Comparison of ENCODE assay signal across 11 mouse cellular contexts in the genomic region with DNA sequence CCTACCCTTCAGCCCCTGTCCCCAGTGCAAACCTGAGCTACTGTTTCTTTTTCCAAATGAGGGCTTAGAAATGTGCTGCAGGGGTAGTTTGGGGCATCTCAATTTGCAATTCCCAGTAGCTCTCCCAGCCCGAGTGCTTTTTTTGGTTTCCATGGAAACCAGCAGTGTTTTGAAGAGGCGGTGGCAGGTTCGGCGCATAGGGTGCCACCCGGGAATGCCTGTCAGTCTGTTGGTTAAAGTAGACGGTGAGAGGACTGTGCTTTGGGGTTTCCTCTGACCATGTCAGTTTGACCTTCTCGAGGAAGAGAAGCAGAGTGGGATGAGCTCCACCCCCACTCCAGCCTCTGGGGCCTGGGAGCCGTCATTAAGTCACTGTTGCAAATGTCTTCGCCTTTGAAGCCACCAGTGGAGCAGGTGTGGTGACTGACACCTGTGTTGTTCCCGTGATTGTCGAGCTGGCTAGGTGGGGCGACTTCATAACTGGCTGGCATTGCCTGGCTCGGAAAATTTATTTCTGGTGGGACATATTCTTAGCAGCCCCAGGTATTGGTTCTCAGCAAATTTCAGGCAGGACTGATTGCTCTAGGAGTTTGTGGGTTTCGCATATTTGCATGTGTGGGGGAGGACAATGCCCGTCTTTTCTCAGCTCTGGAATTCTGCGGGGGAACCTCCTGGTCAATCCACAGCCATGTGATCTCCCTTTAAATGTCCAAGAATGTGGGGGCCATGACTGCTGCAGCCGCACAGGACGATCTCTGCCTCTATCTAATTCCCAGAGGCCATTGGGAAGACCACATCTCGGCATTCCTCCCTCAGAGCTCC. TPM values are rescaled to one million over a fixed set of nuclear protein-coding genes. Genes with fewer than 3 reads are reported as not detected.
A peak's percentile ranks its signal among the peaks of the same experiment; 100 is the strongest.
DNase-seq lines count a peak whose midpoint lies in the region; ATAC-seq and TF ChIP-seq lines count a peak whose summit lies in the region.
"Had no signal": no experiment of that assay in that cellular context is flagged by ENCODE, and none has a peak within 500 bp of the region (broad histone marks: within the 10 kb centered on the region; RNA-seq: fewer than 3 reads in every experiment).

No protein-coding gene starts in this region.

- no peak overlapping the region for H3K4me3 ChIP-seq in cortical plate, adult 2 months (ENCODE audit: insufficient read depth, low read length)
- no peak overlapping the region for H3K4me3 ChIP-seq in hindbrain, embryonic 12.5 days
- peak overlapping the region; percentile 4; the same call in 1 of the 2 replicates for H3K4me3 ChIP-seq in midbrain, embryonic 16.5 days (ENCODE audit: low read depth, low read length)
- no peak overlapping the region for H3K4me3 ChIP-seq in gastrocnemius, adult 2 months
- H3K4me3 ChIP-seq: stomach, embryonic 15.5 days had no signal

- H3K27me3 ChIP-seq in hindbrain, embryonic 12.5 days = no peaks in the 10 kb centered on the region
- H3K27me3 ChIP-seq in midbrain, embryonic 16.5 days (ENCODE audit: control insufficient read depth, insufficient read depth, low read depth, low read length) = no peaks in the 10 kb centered on the region

- peak overlapping the region; percentile 68 for H3K27ac ChIP-seq in cortical plate, adult 2 months (ENCODE audit: insufficient read depth, low read length)
- peak overlapping the region; percentile 75 for H3K27ac ChIP-seq in hindbrain, embryonic 12.5 days
- H3K27ac ChIP-seq in midbrain, embryonic 16.5 days (ENCODE audit: low read length) = peak overlapping the region; percentile 87
- H3K27ac ChIP-seq in gastrocnemius, adult 2 months = no peak overlapping the region
- H3K27ac ChIP-seq: macrophage; stomach, embryonic 15.5 days had no signal

- 13% methylated on average over 19 of the region's 19 CpGs for WGBS in hindbrain, embryonic 12.5 days
- WGBS in midbrain, embryonic 16.5 days = 9% methylated on average over 19 of the region's 19 CpGs

- DNase-seq in Muller cell, postnatal 12 days (ENCODE audit: inconsistent ontology term) = peak; percentile 58
- DNase-seq in gastrocnemius, adult 2 months = no peak
- DNase-seq in heart, adult 18-20 months = no peak
- DNase-seq in T-cell, adult 2 months (ENCODE audit: low spot score) = no peak

- H3K36me3 ChIP-seq in hindbrain, embryonic 12.5 days = no peaks in the 10 kb centered on the region
- H3K36me3 ChIP-seq in midbrain, embryonic 16.5 days (ENCODE audit: control insufficient read depth, insufficient read depth, low read length) = no peaks in the 10 kb centered on the region
- H3K36me3 ChIP-seq: stomach, embryonic 15.5 days had no signal

- ATAC-seq in hindbrain, embryonic 12.5 days (ENCODE audit: low FRiP score) = peak; percentile 69
- peak; percentile 77 for ATAC-seq in midbrain, embryonic 16.5 days
- ATAC-seq: activated CD4-positive, CD25-positive, alpha-beta regulatory T cell, adult 4 months had no signal

- H3K9me3 ChIP-seq in hindbrain, embryonic 12.5 days (replicated peaks) = no peaks in the 10 kb centered on the region
- H3K9me3 ChIP-seq in midbrain, embryonic 16.5 days (replicated peaks; ENCODE audit: control insufficient read depth, low read length, poor library complexity, severe bottlenecking) = no peaks in the 10 kb centered on the region
- H3K9me3 ChIP-seq: stomach, embryonic 15.5 days had no signal

- H3K4me1 ChIP-seq in cortical plate, adult 2 months (ENCODE audit: control insufficient read depth, insufficient read depth, low read length) = peaks cover 13% of the 10 kb centered on the region
- peaks cover 30% of the 10 kb centered on the region for H3K4me1 ChIP-seq in hindbrain, embryonic 12.5 days
- H3K4me1 ChIP-seq in midbrain, embryonic 16.5 days (ENCODE audit: control insufficient read depth, insufficient read depth, low read length) = peaks cover 48% of the 10 kb centered on the region

- TF ChIP-seq CTCF in cortical plate, adult 2 months (IDR thresholded peaks at IDR 0.05; ENCODE audit: extremely low read depth, insufficient read depth, low read length) = no peak
- TF ChIP-seq CTCF in gastrocnemius, adult 2 months (IDR thresholded peaks at IDR 0.05) = no peak

- intact Hi-C loops in gastrocnemius, adult 2 months (cut with DNase I) = no loop called here

- peak overlapping the region; percentile 36 for H3K4me2 ChIP-seq in hindbrain, embryonic 12.5 days (replicated peaks)
- H3K4me2 ChIP-seq in midbrain, embryonic 16.5 days (ENCODE audit: low read length) = peak overlapping the region; percentile 48
- H3K4me2 ChIP-seq: stomach, embryonic 15.5 days had no signal

- no peak overlapping the region for H3K9ac ChIP-seq in hindbrain, embryonic 12.5 days
- H3K9ac ChIP-seq in midbrain, embryonic 16.5 days (ENCODE audit: low read depth, low read length) = peak overlapping the region; percentile 10
- H3K9ac ChIP-seq: stomach, embryonic 15.5 days had no signal

- no peak for TF ChIP-seq POLR2A in cortical plate, adult 2 months (IDR thresholded peaks at IDR 0.05; ENCODE audit: extremely low read depth, insufficient read depth, low read length)

RNA-seq across cellular contexts. Expression of gene Asphd2, which starts 17.1 kb away (rescaled TPM):
- polyA plus RNA-seq in cortical plate, adult 2 months (2012; rRNA removed) = 181 and 198 TPM in 2 replicates
- 60.7 and 66.1 TPM in 2 replicates for polyA plus RNA-seq in hindbrain, embryonic 12.5 days (2016; fragmentation: Nextera tagmentation; extraction: Ambion mirVana)
- 58.8 and 66.2 TPM in 2 replicates for polyA plus RNA-seq in midbrain, embryonic 16.5 days (2015; fragmentation: Nextera tagmentation; extraction: Ambion mirVana)
- under 1 TPM; 0.17 to 0.18 TPM for total RNA-seq in gastrocnemius, adult 2 months (2021)
- total RNA-seq in heart, adult 18-20 months (2021) = under 1 TPM; 0.42 to 0.87 TPM
- polyA plus RNA-seq: activated CD4-positive, CD25-positive, alpha-beta regulatory T cell, adult 4 months; macrophage had no signal

RNA-seq across cellular contexts. Expression of gene Gm6588, which starts 37.5 kb away (rescaled TPM):
- polyA plus RNA-seq in cortical plate, adult 2 months (2012; rRNA removed) = not detected in 2 replicates
- 0.37 and 0.64 TPM in 2 replicates for polyA plus RNA-seq in hindbrain, embryonic 12.5 days (2016; fragmentation: Nextera tagmentation; extraction: Ambion mirVana)
- polyA plus RNA-seq in midbrain, embryonic 16.5 days (2015; fragmentation: Nextera tagmentation; extraction: Ambion mirVana) = 1.0 and 1.6 TPM in 2 replicates
- not detected for total RNA-seq in gastrocnemius, adult 2 months (2021)
- not detected for total RNA-seq in heart, adult 18-20 months (2021)
- polyA plus RNA-seq: activated CD4-positive, CD25-positive, alpha-beta regulatory T cell, adult 4 months; heart, embryonic 16.5 days; macrophage had no signal

RNA-seq across cellular contexts. Expression of gene Gm6583, which starts 55.9 kb away (rescaled TPM):
- 0.04 and 0.13 TPM in 2 replicates for polyA plus RNA-seq in cortical plate, adult 2 months (2012; rRNA removed)
- 0.26 and 0.27 TPM in 2 replicates for polyA plus RNA-seq in hindbrain, embryonic 12.5 days (2016; fragmentation: Nextera tagmentation; extraction: Ambion mirVana)
- polyA plus RNA-seq in midbrain, embryonic 16.5 days (2015; fragmentation: Nextera tagmentation; extraction: Ambion mirVana) = 0.17 and 0.29 TPM in 2 replicates
- total RNA-seq in gastrocnemius, adult 2 months (2021) = not detected
- total RNA-seq in heart, adult 18-20 months (2021) = not detected
- polyA plus RNA-seq: activated CD4-positive, CD25-positive, alpha-beta regulatory T cell, adult 4 months had no signal
